Comparison of ENCODE assay signal across 9 mouse cellular contexts in genomic region chr5:135400244-135400643, GRCm38 (mm10). TPM values are rescaled to one million over a fixed set of nuclear protein-coding genes. Genes with fewer than 3 reads are reported as not detected.
A peak's percentile ranks its signal among the peaks of the same experiment; 100 is the strongest.
DNase-seq lines count a peak whose midpoint lies in the region; ATAC-seq and TF ChIP-seq lines count a peak whose summit lies in the region.
"Had no signal": no experiment of that assay in that cellular context is flagged by ENCODE, and none has a peak within 500 bp of the region (broad histone marks: within the 10 kb centered on the region; RNA-seq: fewer than 3 reads in every experiment).

No protein-coding gene starts in this region.

- DNase-seq in CD8-positive naive resting alpha-beta T cell, adult 2 months (ENCODE audit: low read depth in 2 of 2, low spot score in 2 of 2) = peak; percentile 51 to 71
- peak; percentile 51 for DNase-seq in large intestine, adult 2 months (ENCODE audit: low read depth, low spot score)
- peak; percentile 91 for DNase-seq in lung, embryonic 14.5 days
- peak; percentile 74 for DNase-seq in right cerebral cortex, adult 18-20 months
- DNase-seq in urinary bladder, adult 2 months (ENCODE audit: low spot score) = peak; percentile 48

- H3K27me3 ChIP-seq in lung, embryonic 14.5 days (ENCODE audit: insufficient read depth, low read length) = no peaks in the 10 kb centered on the region

- peak; percentile 71 for ATAC-seq in activated CD4-positive, CD25-positive, alpha-beta regulatory T cell, adult 4 months
- ATAC-seq in granulocyte monocyte progenitor cell, adult 5-6 weeks (replicated peaks; ENCODE audit: poor library complexity, severe bottlenecking) = peak; percentile 85
- ATAC-seq in lung, embryonic 14.5 days (ENCODE audit: insufficient read depth) = peak; percentile 65

- peak; percentile 93 for TF ChIP-seq CTCF in cortical plate, adult 2 months (IDR thresholded peaks at IDR 0.05; ENCODE audit: extremely low read depth, insufficient read depth, low read length)
- peak; percentile 96 for TF ChIP-seq CTCF in lung, embryonic 14.5 days (IDR thresholded peaks at IDR 0.05; ENCODE audit: low read depth)

- H3K4me2 ChIP-seq in lung, embryonic 14.5 days = no peak overlapping the region

- H3K9ac ChIP-seq in lung, embryonic 14.5 days = no peak overlapping the region

- no peaks in the 10 kb centered on the region for H3K36me3 ChIP-seq in lung, embryonic 14.5 days (ENCODE audit: insufficient read depth)

- no peak overlapping the region for H3K4me3 ChIP-seq in cortical plate, adult 2 months (ENCODE audit: insufficient read depth, low read length)
- no peak overlapping the region for H3K4me3 ChIP-seq in lung, embryonic 14.5 days (ENCODE audit: low read depth, low read length)

- 4% methylated on average over 2 of the region's 2 CpGs for WGBS in large intestine, adult 2 months
- 5% methylated on average over 2 of the region's 2 CpGs for WGBS in lung, embryonic 14.5 days

- H3K27ac ChIP-seq in cortical plate, adult 2 months (ENCODE audit: insufficient read depth, low read length) = no peak overlapping the region
- H3K27ac ChIP-seq in lung, embryonic 14.5 days (ENCODE audit: low read depth) = no peak overlapping the region

- no peaks in the 10 kb centered on the region for H3K4me1 ChIP-seq in cortical plate, adult 2 months (ENCODE audit: control insufficient read depth, insufficient read depth, low read length)
- H3K4me1 ChIP-seq in lung, embryonic 14.5 days (ENCODE audit: insufficient read depth) = no peaks in the 10 kb centered on the region

- no peaks in the 10 kb centered on the region for H3K9me3 ChIP-seq in lung, embryonic 14.5 days (ENCODE audit: low read depth, low read length)

- TF ChIP-seq POLR2A in cortical plate, adult 2 months (IDR thresholded peaks at IDR 0.05; ENCODE audit: extremely low read depth, insufficient read depth, low read length) = no peak

RNA-seq across cellular contexts. Expression of gene Pom121, which starts 5.9 kb away (rescaled TPM):
- 10 to 100 TPM; 10.8 to 17.4 TPM for polyA plus RNA-seq in activated CD4-positive, CD25-positive, alpha-beta regulatory T cell, adult 4 months (2017; shearing (Covaris generic))
- polyA plus RNA-seq in cortical plate, adult 2 months (2012; rRNA removed) = 26.6 and 26.9 TPM in 2 replicates
- total RNA-seq in granulocyte monocyte progenitor cell, adult 5-6 weeks (2014; fragmentation: Nextera tagmentation) = 56.9 and 69.3 TPM in 2 replicates
- total RNA-seq in granulocyte monocyte progenitor cell, adult 5-6 weeks (2017) = 7.2 and 8.8 TPM in 2 replicates
- 13.7 and 14.7 TPM in 2 replicates for polyA plus RNA-seq in large intestine, adult 2 months (2012; rRNA removed)
- 18.9 and 19.1 TPM in 2 replicates for polyA plus RNA-seq in lung, embryonic 14.5 days (2014; fragmentation: Nextera tagmentation; extraction: Ambion mirVana)
- polyA plus RNA-seq in urinary bladder, adult 2 months (2012; rRNA removed) = 6.8 and 13.5 TPM in 2 replicates

RNA-seq across cellular contexts. Expression of gene Nsun5, which starts 30.5 kb away (rescaled TPM):
- 10 to 100 TPM; 19.9 to 22.0 TPM for polyA plus RNA-seq in activated CD4-positive, CD25-positive, alpha-beta regulatory T cell, adult 4 months (2017; shearing (Covaris generic))
- 33.6 and 34.4 TPM in 2 replicates for polyA plus RNA-seq in cortical plate, adult 2 months (2012; rRNA removed)
- total RNA-seq in granulocyte monocyte progenitor cell, adult 5-6 weeks (2014; fragmentation: Nextera tagmentation) = 23.9 and 30.8 TPM in 2 replicates
- 22.7 and 23.3 TPM in 2 replicates for total RNA-seq in granulocyte monocyte progenitor cell, adult 5-6 weeks (2017)
- 23.1 and 25.2 TPM in 2 replicates for polyA plus RNA-seq in large intestine, adult 2 months (2012; rRNA removed)
- polyA plus RNA-seq in lung, embryonic 14.5 days (2014; fragmentation: Nextera tagmentation; extraction: Ambion mirVana) = 26.7 and 30.7 TPM in 2 replicates
- polyA plus RNA-seq in urinary bladder, adult 2 months (2012; rRNA removed) = 23.9 and 31.5 TPM in 2 replicates

RNA-seq across cellular contexts. Expression of gene Trim50, which starts 47.1 kb away (rescaled TPM):
- polyA plus RNA-seq in activated CD4-positive, CD25-positive, alpha-beta regulatory T cell, adult 4 months (2017; shearing (Covaris generic)) = under 1 TPM in 1 of 2 experiments, not detected in 1; 0.22 TPM
- polyA plus RNA-seq in cortical plate, adult 2 months (2012; rRNA removed) = not detected in 2 replicates
- not detected in 2 replicates for total RNA-seq in granulocyte monocyte progenitor cell, adult 5-6 weeks (2014; fragmentation: Nextera tagmentation)
- total RNA-seq in granulocyte monocyte progenitor cell, adult 5-6 weeks (2017) = not detected in 2 replicates
- not detected in 2 replicates for polyA plus RNA-seq in large intestine, adult 2 months (2012; rRNA removed)
- not detected in 2 replicates for polyA plus RNA-seq in lung, embryonic 14.5 days (2014; fragmentation: Nextera tagmentation; extraction: Ambion mirVana)
- not detected in 2 replicates for polyA plus RNA-seq in urinary bladder, adult 2 months (2012; rRNA removed)
- total RNA-seq: left cerebral cortex, adult 8-10 months had no signal

RNA-seq across cellular contexts. Expression of gene Fkbp6, which starts 50.4 kb away (rescaled TPM):
- polyA plus RNA-seq in activated CD4-positive, CD25-positive, alpha-beta regulatory T cell, adult 4 months (2017; shearing (Covaris generic)) = not detected
- 0.11 and 0.13 TPM in 2 replicates for polyA plus RNA-seq in cortical plate, adult 2 months (2012; rRNA removed)
- total RNA-seq in granulocyte monocyte progenitor cell, adult 5-6 weeks (2014; fragmentation: Nextera tagmentation) = 0.62 TPM in 1 of 2 replicates, not detected in the other
- 0.34 TPM in 1 of 2 replicates, not detected in the other for total RNA-seq in granulocyte monocyte progenitor cell, adult 5-6 weeks (2017)
- polyA plus RNA-seq in large intestine, adult 2 months (2012; rRNA removed) = not detected in 2 replicates
- polyA plus RNA-seq in lung, embryonic 14.5 days (2014; fragmentation: Nextera tagmentation; extraction: Ambion mirVana) = 0.15 TPM in 1 of 2 replicates, not detected in the other
- not detected in 2 replicates for polyA plus RNA-seq in urinary bladder, adult 2 months (2012; rRNA removed)
